Mouse (Mus musculus): ENCODE measurements around the gene Hdac4. TPM values are rescaled to one million over a fixed set of nuclear protein-coding genes. Genes with fewer than 3 reads are reported as not detected.

Gene Hdac4
- polyA plus RNA-seq, 1 experiment: 20.4 TPM

DNA sequence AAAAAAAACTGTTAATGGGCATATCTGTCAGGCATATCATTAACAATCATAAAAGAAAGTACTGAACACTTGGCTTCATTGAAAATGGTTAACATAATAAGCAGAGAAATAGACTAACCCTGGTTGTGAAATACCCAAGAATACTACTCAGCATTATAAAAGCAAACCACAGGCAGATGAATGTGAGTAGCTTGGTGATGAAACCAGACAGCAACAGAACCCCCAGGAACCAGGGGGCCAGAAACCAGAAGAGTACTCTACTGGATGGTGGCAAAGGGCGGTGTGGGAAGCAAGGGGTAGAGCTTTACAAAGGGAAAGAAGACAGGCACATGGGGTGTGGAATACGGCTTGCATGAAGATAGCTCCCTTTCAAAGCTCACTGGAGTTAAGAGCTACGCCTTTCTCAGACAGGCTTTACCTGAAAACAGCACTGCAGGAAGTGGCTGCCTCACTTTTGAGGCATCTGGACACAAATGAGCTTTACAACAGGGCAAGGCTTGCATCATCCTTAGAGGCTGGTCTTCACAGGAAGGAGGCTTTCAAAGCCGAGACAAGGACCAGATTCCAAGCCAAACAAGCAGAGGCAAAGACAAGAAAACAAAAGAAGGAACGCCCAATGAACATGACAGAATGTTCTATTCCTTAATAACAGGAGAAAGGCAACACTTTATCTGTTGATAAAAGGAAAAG lies 12.3 kb downstream of the Hdac4 start:
- no peak for TF ChIP-seq GATA1 (IDR thresholded peaks at IDR 0.05; ENCODE audit: low read length)

DNA sequence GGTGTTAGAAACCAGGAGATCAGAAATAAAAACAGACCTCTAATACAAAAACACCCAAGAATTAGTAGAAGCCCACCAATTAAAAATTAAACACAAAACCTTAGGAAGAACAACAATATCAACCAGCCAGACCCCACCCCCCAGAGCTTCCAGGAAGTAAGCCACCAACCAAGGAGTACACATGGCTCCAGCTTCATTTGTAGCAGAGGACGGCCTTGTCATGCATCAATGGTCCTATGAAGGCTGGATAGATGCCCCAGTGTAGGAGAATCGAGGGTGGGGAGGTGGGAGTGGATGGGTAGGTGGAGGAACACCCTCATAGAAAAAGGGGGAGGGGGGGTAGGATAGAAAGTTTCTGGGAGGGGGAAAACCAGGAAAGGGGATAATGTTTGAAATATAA lies 13.5 kb downstream of the Hdac4 start:
- TF ChIP-seq GATA1 (IDR thresholded peaks at IDR 0.05; ENCODE audit: low read length): no peak

- TF ChIP-seq GATA1 (IDR thresholded peaks at IDR 0.05; ENCODE audit: low read length): no peak
Measured at GRCm38 (mm10) chr1:92180141-92181137, 15.1 kb downstream of the Hdac4 start.

GRCm38 (mm10) chr1:92179489-92180006 lies 16.0 kb downstream of the Hdac4 start:
- no peak for TF ChIP-seq GATA1 (IDR thresholded peaks at IDR 0.05; ENCODE audit: low read length)

DNA sequence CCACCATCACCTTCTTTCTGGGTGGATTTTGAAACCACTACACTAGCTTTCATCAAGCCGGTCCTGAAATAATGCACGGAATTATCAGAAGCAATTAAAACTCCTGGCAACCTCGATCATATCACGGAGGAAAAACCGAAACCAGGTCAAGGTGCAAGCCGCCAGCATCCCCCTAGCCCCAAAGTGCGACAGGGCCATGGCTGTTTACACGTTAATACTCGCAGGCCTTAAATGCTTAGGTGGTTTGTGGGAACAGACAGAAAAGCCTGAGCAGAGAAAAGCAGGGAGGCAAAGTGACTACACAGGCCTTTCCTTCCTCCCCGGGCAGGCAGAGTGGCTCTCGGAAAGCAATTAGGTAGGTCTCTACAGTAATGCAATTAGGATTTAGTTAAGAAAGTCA lies 16.4 kb downstream of the Hdac4 start:
- TF ChIP-seq GATA1 (IDR thresholded peaks at IDR 0.05; ENCODE audit: low read length): no peak

- no peak for TF ChIP-seq GATA1 (IDR thresholded peaks at IDR 0.05; ENCODE audit: low read length)
Measured at GRCm38 (mm10) chr1:92178021-92178895, 17.2 kb downstream of the Hdac4 start.

DNA sequence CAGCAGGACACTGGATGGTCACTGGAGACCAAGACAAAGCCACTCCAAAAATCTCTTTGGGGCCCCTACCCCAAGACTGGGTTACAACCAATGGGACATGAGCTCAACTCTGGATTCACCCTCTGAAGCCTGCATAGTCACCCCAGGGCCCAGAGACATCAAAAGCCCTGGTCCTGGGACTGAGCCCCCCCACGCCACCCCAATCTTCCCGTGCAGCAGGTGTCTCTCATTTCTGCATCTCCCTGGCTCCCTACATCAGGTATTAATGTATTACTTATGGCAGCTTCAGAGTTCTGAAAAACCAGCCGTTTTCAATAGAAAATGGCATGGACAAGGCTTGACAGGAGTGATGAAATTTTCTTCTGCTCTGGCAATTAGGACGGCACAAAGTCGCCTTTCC lies 17.9 kb downstream of the Hdac4 start:
- no peak for TF ChIP-seq GATA1 (IDR thresholded peaks at IDR 0.05; ENCODE audit: low read length)

- TF ChIP-seq GATA1 (IDR thresholded peaks at IDR 0.05; ENCODE audit: low read length): no peak
Measured at GRCm38 (mm10) chr1:92177196-92177595, 18.3 kb downstream of the Hdac4 start.

DNA sequence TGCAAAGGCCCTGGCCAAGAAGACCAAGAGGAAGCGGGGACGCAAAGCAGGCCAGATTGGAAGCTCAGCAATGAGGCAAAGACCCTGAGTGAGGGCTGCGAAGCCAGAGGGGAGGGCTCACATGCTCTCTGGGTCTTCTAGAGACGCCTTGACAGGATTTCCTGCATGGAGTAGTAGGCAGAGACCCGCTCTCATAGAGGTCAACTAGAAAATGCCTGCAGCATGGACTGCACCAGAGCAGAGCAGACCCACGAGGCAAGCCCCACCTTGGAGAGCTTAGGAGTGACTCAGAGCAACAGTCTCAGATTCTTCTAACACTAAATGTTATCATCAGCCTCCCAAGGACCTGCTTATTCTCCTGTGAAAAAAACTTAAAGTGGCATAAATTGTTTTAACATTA lies 20.2 kb downstream of the Hdac4 start:
- TF ChIP-seq GATA1 (IDR thresholded peaks at IDR 0.05; ENCODE audit: low read length): no peak

- TF ChIP-seq GATA1 (IDR thresholded peaks at IDR 0.05; ENCODE audit: low read length): no peak
Measured at GRCm38 (mm10) chr1:92174898-92175255, 20.6 kb downstream of the Hdac4 start.

- TF ChIP-seq GATA1 (IDR thresholded peaks at IDR 0.05; ENCODE audit: low read length): no peak
Measured at GRCm38 (mm10) chr1:92174251-92174897, 21.1 kb downstream of the Hdac4 start.

- no peak for TF ChIP-seq GATA1 (IDR thresholded peaks at IDR 0.05; ENCODE audit: low read length)
Measured at GRCm38 (mm10) chr1:92170616-92171235, 24.8 kb downstream of the Hdac4 start.

DNA sequence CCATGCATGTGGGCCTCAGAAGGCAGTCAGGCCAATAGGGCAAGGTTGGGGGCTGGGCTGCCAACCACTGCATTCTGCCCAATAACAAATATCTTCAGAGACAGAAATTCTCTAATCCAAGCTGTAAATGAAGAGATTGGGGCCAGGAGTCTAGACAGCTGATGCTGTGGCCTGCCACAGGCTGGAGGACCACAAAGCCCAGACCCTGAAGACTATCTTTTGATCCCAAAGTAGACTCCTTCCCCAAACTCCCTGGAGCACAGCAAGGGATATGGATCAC lies 25.8 kb downstream of the Hdac4 start:
- no peak for TF ChIP-seq GATA1 (IDR thresholded peaks at IDR 0.05; ENCODE audit: low read length)

DNA sequence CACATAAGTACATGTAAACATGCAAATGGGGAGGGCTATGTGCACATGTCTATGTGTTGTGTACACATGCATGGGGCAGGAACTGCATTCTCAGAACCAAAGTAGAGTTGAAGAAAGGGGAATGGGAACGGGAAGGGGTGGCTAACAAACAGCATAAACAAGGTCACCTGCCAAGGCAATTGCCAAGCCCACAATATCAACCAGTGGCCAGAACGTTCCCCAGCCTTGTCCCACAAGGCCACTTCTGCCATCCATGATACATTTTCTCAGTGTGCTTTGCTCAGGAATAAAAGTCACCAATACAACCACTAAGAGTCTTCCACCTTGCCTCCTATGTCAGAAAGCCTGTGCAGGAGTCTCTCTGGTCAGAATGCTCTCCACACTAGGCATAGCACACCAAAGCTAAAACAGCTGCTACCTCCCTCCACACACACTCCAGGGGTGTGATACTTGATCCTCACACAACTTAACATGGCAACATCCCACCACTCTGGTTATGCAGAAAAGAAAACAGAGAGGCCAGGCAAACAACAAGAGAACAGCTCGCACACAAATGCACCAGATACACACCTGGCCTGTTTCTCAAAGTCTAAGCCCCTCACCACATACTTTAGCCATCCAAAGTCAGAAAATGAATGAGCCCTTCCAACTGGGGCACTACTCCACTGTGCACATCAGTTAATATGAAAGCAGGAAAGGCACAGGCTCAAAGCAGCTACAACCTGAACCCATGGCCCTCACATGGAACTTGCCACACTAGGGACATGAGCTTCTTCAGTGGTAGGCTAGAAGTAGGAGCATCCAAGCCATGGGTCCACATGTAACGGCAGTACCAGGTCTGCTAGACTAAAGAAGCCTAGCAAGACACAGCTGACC lies 26.4 kb downstream of the Hdac4 start:
- no peak for TF ChIP-seq GATA1 (IDR thresholded peaks at IDR 0.05; ENCODE audit: low read length)
